10 mouse cellular contexts compared by ENCODE assay signal in the genomic region with DNA sequence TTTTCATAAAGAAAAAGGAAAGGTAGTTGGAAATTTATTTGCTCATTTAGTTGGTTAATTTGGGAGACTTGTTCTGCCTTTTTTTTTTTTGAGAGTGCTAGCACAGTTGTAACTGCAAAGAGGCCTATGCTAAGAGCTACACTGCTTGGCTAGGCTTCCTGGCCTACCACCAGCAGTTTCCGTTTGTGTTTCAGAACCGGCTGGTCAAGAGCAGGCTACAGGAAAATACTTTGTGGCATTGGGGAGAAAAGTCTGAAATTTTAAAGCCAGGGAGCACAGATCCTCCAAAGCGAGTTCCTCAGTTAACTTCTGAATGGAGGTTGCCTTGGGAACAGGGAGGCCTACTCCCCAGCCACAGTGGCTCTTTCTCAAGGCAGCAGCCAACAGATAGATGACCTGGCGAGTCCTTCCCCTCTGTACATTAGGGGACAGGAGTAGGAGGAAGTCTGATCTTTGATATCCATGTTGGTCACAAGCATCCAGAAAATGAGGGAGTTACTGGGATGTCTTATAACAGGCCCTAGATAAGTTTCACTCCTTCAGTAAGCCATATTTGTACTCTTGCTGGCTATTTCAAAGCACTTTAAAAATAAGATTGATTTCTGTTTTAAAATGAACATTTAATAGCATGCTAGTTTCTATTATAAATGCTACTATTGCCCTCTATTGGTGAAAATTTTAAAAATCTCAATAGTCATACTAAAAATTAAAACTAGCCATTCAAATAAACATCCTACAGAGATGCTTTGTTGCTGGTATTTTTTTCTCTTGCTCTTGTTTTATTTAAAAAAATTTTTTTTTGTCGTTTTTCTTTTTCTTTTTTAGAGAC. TPM values are rescaled to one million over a fixed set of nuclear protein-coding genes. Genes with fewer than 3 reads are reported as not detected.
DNase-seq lines count a peak whose midpoint lies in the region; ATAC-seq lines count a peak whose summit lies in the region.
"Had no signal": no experiment of that assay in that cellular context is flagged by ENCODE, and none has a peak within 500 bp of the region (broad histone marks: within the 10 kb centered on the region; RNA-seq: fewer than 3 reads in every experiment).

No protein-coding gene starts in this region.

- WGBS in heart, embryonic 12.5 days, result 63% methylated on average over 5 of the region's 5 CpGs
- 36% methylated on average over 5 of the region's 5 CpGs for WGBS in midbrain, embryonic 12.5 days
- WGBS in midbrain, embryonic 15.5 days, result 26% methylated on average over 5 of the region's 5 CpGs
- 45% methylated on average over 5 of the region's 5 CpGs for WGBS in neural tube, embryonic 15.5 days
- WGBS in kidney, embryonic 14.5 days, result 73% methylated on average over 5 of the region's 5 CpGs

- H3K27ac ChIP-seq in heart, embryonic 12.5 days (ENCODE audit: poor library complexity, severe bottlenecking), result no peak overlapping the region
- peak overlapping the region; percentile 15; the same call in 1 of the 2 replicates for H3K27ac ChIP-seq in midbrain, embryonic 12.5 days (replicated peaks)
- H3K27ac ChIP-seq in midbrain, embryonic 15.5 days, result no peak overlapping the region
- 0 out of 2 replicates have a peak overlapping the region, but pooled peaks have one; percentile 28 for H3K27ac ChIP-seq in neural tube, embryonic 15.5 days (replicated peaks)
- H3K27ac ChIP-seq in kidney, embryonic 14.5 days (ENCODE audit: low read depth, low read length), result no peak overlapping the region
- H3K27ac ChIP-seq: liver, embryonic 12.5 days had no signal

- no peak overlapping the region for H3K4me2 ChIP-seq in heart, embryonic 12.5 days
- H3K4me2 ChIP-seq in midbrain, embryonic 12.5 days (replicated peaks), result no peak overlapping the region
- H3K4me2 ChIP-seq in midbrain, embryonic 15.5 days, result no peak overlapping the region
- H3K4me2 ChIP-seq in neural tube, embryonic 15.5 days, result no peak overlapping the region
- no peak overlapping the region for H3K4me2 ChIP-seq in kidney, embryonic 14.5 days (replicated peaks; ENCODE audit: low read depth, low read length)
- H3K4me2 ChIP-seq: liver, embryonic 12.5 days had no signal

- no peak for ATAC-seq in heart, embryonic 12.5 days (ENCODE audit: insufficient number of reproducible peaks, low FRiP score)
- no peak for ATAC-seq in midbrain, embryonic 12.5 days (ENCODE audit: low FRiP score, low read depth)
- no peak for ATAC-seq in midbrain, embryonic 15.5 days (replicated peaks)
- no peak for ATAC-seq in neural tube, embryonic 15.5 days (ENCODE audit: low FRiP score)
- no peak for ATAC-seq in kidney, embryonic 14.5 days (ENCODE audit: low FRiP score, low TSS enrichment)
- ATAC-seq: liver, embryonic 12.5 days had no signal

- no peak overlapping the region for H3K4me3 ChIP-seq in heart, embryonic 12.5 days
- no peak overlapping the region for H3K4me3 ChIP-seq in midbrain, embryonic 12.5 days
- no peak overlapping the region for H3K4me3 ChIP-seq in midbrain, embryonic 15.5 days
- H3K4me3 ChIP-seq in neural tube, embryonic 15.5 days (replicated peaks), result no peak overlapping the region
- H3K4me3 ChIP-seq in kidney, embryonic 14.5 days (ENCODE audit: low read length), result no peak overlapping the region
- H3K4me3 ChIP-seq: liver, embryonic 12.5 days had no signal

- H3K4me1 ChIP-seq in heart, embryonic 12.5 days (replicated peaks), result no peaks in the 10 kb centered on the region
- H3K4me1 ChIP-seq in midbrain, embryonic 12.5 days, result no peaks in the 10 kb centered on the region
- H3K4me1 ChIP-seq in midbrain, embryonic 15.5 days, result no peaks in the 10 kb centered on the region
- no peaks in the 10 kb centered on the region for H3K4me1 ChIP-seq in neural tube, embryonic 15.5 days
- no peaks in the 10 kb centered on the region for H3K4me1 ChIP-seq in kidney, embryonic 14.5 days (ENCODE audit: control insufficient read depth, insufficient read depth, low read length)
- H3K4me1 ChIP-seq: liver, embryonic 12.5 days had no signal

- H3K9me3 ChIP-seq in heart, embryonic 12.5 days (replicated peaks), result no peaks in the 10 kb centered on the region
- H3K9me3 ChIP-seq in midbrain, embryonic 12.5 days, result no peaks in the 10 kb centered on the region
- H3K9me3 ChIP-seq in midbrain, embryonic 15.5 days, result no peaks in the 10 kb centered on the region
- H3K9me3 ChIP-seq in neural tube, embryonic 15.5 days (replicated peaks), result no peaks in the 10 kb centered on the region
- no peaks in the 10 kb centered on the region for H3K9me3 ChIP-seq in kidney, embryonic 14.5 days (ENCODE audit: control insufficient read depth, low read length)
- H3K9me3 ChIP-seq: liver, embryonic 12.5 days had no signal

- peak; percentile 28 for DNase-seq in heart, adult 8-10 months (ENCODE audit: low spot score)
- peak; percentile 34 for DNase-seq in gastrocnemius, postnatal 10 days
- no peak for DNase-seq in thymus, postnatal 10 days (ENCODE audit: low spot score in 2 of 2)
- DNase-seq: kidney, adult 2 months had no signal

- no peaks in the 10 kb centered on the region for H3K27me3 ChIP-seq in heart, embryonic 12.5 days (replicated peaks)
- no peaks in the 10 kb centered on the region for H3K27me3 ChIP-seq in midbrain, embryonic 12.5 days
- H3K27me3 ChIP-seq in midbrain, embryonic 15.5 days (replicated peaks), result no peaks in the 10 kb centered on the region
- no peaks in the 10 kb centered on the region for H3K27me3 ChIP-seq in neural tube, embryonic 15.5 days (replicated peaks)
- no peaks in the 10 kb centered on the region for H3K27me3 ChIP-seq in kidney, embryonic 14.5 days (ENCODE audit: control insufficient read depth, insufficient read depth, low read length)
- H3K27me3 ChIP-seq: liver, embryonic 12.5 days had no signal

- H3K36me3 ChIP-seq in heart, embryonic 12.5 days, result peaks cover 46% of the 10 kb centered on the region
- H3K36me3 ChIP-seq in midbrain, embryonic 12.5 days, result peaks cover 16% of the 10 kb centered on the region
- 0 out of 2 replicates have a peak, but pooled peaks cover 11% of the 10 kb centered on the region for H3K36me3 ChIP-seq in midbrain, embryonic 15.5 days (replicated peaks)
- H3K36me3 ChIP-seq in neural tube, embryonic 15.5 days, result peaks cover 39% of the 10 kb centered on the region
- peaks cover 23% of the 10 kb centered on the region for H3K36me3 ChIP-seq in kidney, embryonic 14.5 days (ENCODE audit: control insufficient read depth, insufficient read depth, low read length)

- no peak overlapping the region for H3K9ac ChIP-seq in heart, embryonic 12.5 days
- H3K9ac ChIP-seq in midbrain, embryonic 12.5 days (replicated peaks), result no peak overlapping the region
- no peak overlapping the region for H3K9ac ChIP-seq in midbrain, embryonic 15.5 days
- H3K9ac ChIP-seq in neural tube, embryonic 15.5 days (replicated peaks), result no peak overlapping the region
- no peak overlapping the region for H3K9ac ChIP-seq in kidney, embryonic 14.5 days (ENCODE audit: low read depth, low read length)
- H3K9ac ChIP-seq: liver, embryonic 12.5 days had no signal

RNA-seq across cellular contexts. Expression of a gene that starts 38.1 kb away (rescaled TPM):
- 10 to 100 TPM; 34.0 to 52.2 (median 36.9) TPM for total RNA-seq in heart, adult 8-10 months (2022)
- 37.8 and 40.8 TPM in 2 replicates for polyA plus RNA-seq in heart, embryonic 12.5 days (2016; fragmentation: Nextera tagmentation; extraction: Ambion mirVana)
- polyA plus RNA-seq in midbrain, embryonic 12.5 days (2016; fragmentation: Nextera tagmentation; extraction: Ambion mirVana), result 40.9 and 45.3 TPM in 2 replicates
- 11.4 and 13.9 TPM in 2 replicates for polyA plus RNA-seq in midbrain, embryonic 15.5 days (2015; fragmentation: Nextera tagmentation; extraction: Ambion mirVana)
- total RNA-seq in gastrocnemius, postnatal 10 days (2021), result 10 to 100 TPM; 34.7 to 35.3 TPM
- 10.9 and 20.3 TPM in 2 replicates for polyA plus RNA-seq in neural tube, embryonic 15.5 days (2015; fragmentation: Nextera tagmentation; extraction: Ambion mirVana)
- polyA plus RNA-seq in kidney, embryonic 14.5 days (2014; fragmentation: Nextera tagmentation; extraction: Ambion mirVana), result 36.7 and 55.9 TPM in 2 replicates

Comparison
In these comparisons a context has a peak if more than half of its experiments do, and no peak if none do; other contexts are left out.
1. H3K27ac ChIP-seq: peak in midbrain, embryonic 12.5 days (single experiment) and neural tube, embryonic 15.5 days (single experiment); none in heart, embryonic 12.5 days (single experiment), midbrain, embryonic 15.5 days (single experiment) and kidney, embryonic 14.5 days (single experiment).
2. DNase-seq: peak in heart, adult 8-10 months (single experiment) and gastrocnemius, postnatal 10 days (single experiment); none in thymus, postnatal 10 days (0 of 2).